Mouse (Mus musculus) midbrain, postnatal 0 days (tissue): ENCODE measurements around the gene Efcab2. TPM values are rescaled to one million over a fixed set of nuclear protein-coding genes. Genes with fewer than 3 reads are reported as not detected.

Experiments used
- ATAC-seq: fragments of 200-750 bp; cut with Nextera tagmentation; 2 replicates; pipeline ENCODE4 v1.8.0; 2017; ENCODE audit warnings: moderate number of reproducible peaks, mild to moderate bottlenecking, moderate TSS enrichment, moderate library complexity; ENCODE audit not compliant: low FRiP score
- DNase-seq: peaks from one replicate; pipeline ENCODE4 v3.0.0-alpha.2; 2015; ENCODE audit warnings: low spot score
- H3K27ac ChIP-seq: fragments of 300-500 bp; sonication (generic); 2 replicates; pipeline ENCODE4 v1.5.1; 2014; ENCODE audit warnings: low read depth, mild to moderate bottlenecking, low read length, mixed read lengths
- H3K27me3 ChIP-seq: fragments of 300-500 bp; sonication (generic); 2 replicates; pipeline ENCODE4 v1.6.1; 2014; ENCODE audit warnings: low read length, control low read depth, mixed read lengths; ENCODE audit not compliant: insufficient read depth
- H3K36me3 ChIP-seq: fragments of 300-500 bp; sonication (generic); 2 replicates; pipeline ENCODE4 v1.6.1; 2014; ENCODE audit warnings: low read length, control low read depth, mixed read lengths; ENCODE audit not compliant: insufficient read depth
- H3K4me1 ChIP-seq: fragments of 300-500 bp; sonication (generic); 2 replicates; pipeline ENCODE4 v1.6.1; 2014; ENCODE audit warnings: mild to moderate bottlenecking, control low read depth, antibody characterized with exemption, low read length, mixed read lengths; ENCODE audit not compliant: insufficient read depth
- H3K4me2 ChIP-seq: fragments of 300-500 bp; sonication (generic); 2 replicates; pipeline ENCODE4 v1.6.1; 2014; ENCODE audit warnings: low read depth, mild to moderate bottlenecking, low read length, mixed read lengths; ENCODE audit not compliant: poor library complexity, severe bottlenecking
- H3K4me3 ChIP-seq: fragments of 300-500 bp; sonication (generic); 2 replicates; pipeline ENCODE4 v1.5.1; 2014; ENCODE audit warnings: low read depth, mild to moderate bottlenecking, low read length, moderate library complexity
- H3K9ac ChIP-seq: fragments of 300-500 bp; sonication (generic); replicated peaks from 2 replicates; pipeline ENCODE4 v1.6.1; 2014; ENCODE audit warnings: mild to moderate bottlenecking, low read length, moderate library complexity, mixed read lengths; ENCODE audit not compliant: poor library complexity, severe bottlenecking
- H3K9me3 ChIP-seq: fragments of 300-500 bp; sonication (generic); 2 replicates; pipeline ENCODE4 v1.6.1; 2016; ENCODE audit warnings: low read length, control low read depth
- CTCF ChIP-seq: IDR thresholded peaks from 2 replicates; pipeline ENCODE4 v1.5.1; 2016; ENCODE audit warnings: antibody characterized with exemption, mild to moderate bottlenecking
- WGBS: fragments of 180-500 bp; shearing (Covaris S2); extraction: QIAGEN DNeasy Blood & Tissue Kit; methylation state at CpG from one replicate; pipeline ENCODE4 v1.1.7; 2014; 5-methylcytosine and 5-hydroxymethylcytosine counted together
- polyA plus RNA-seq: library from polyadenylated mRNA; unstranded; fragments of >200 nt; fragmentation: Nextera tagmentation; extraction: Ambion mirVana; gene quantifications from 2 replicates; pipeline ENCODE4 v1.2.1, GENCODE M21; 2015
- total RNA-seq: library from RNA; depleted of rRNA; stranded (reverse); fragments of >200 nt; gene quantifications from 2 replicates; pipeline ENCODE4 v1.2.3, GENCODE M21; 2014

Efcab2 gene
- total and polyA plus RNA-seq, 2 experiments from 2014 or later: 5.9 to 13.4 TPM

- ATAC-seq: no peak
- no peak for DNase-seq
- TF ChIP-seq CTCF: no peak
- Histone ChIP-seq H3K9me3 (no peaks in the 10 kb centered on the region), H3K9ac (no peak overlapping the region), H3K36me3 (no peaks in the 10 kb centered on the region), H3K27me3 (no peaks in the 10 kb centered on the region), H3K4me3 (no peak overlapping the region), H3K27ac (no peak overlapping the region), H3K4me2 (no peak overlapping the region), H3K4me1 (no peaks in the 10 kb centered on the region)
- 92% methylated on average over 4 of the region's 4 CpGs for WGBS
These were observed 25.9 kb downstream of the Efcab2 start for GRCm38 (mm10) chr1:178431619-178432444.

GRCm38 (mm10) chr1:178433619-178434018 is 27.7 kb downstream of the Efcab2 start:
- TF ChIP-seq CTCF: no peak
- Histone ChIP-seq H3K4me3 (no peak overlapping the region), H3K4me1 (no peaks in the 10 kb centered on the region), H3K9me3 (no peaks in the 10 kb centered on the region), H3K4me2 (no peak overlapping the region), H3K36me3 (no peaks in the 10 kb centered on the region), H3K27me3 (no peaks in the 10 kb centered on the region), H3K9ac (no peak overlapping the region), H3K27ac (no peak overlapping the region)
- WGBS: 88% methylated on average over 1 of the region's 1 CpGs
- ATAC-seq: no peak
- no peak for DNase-seq

- 34% methylated on average over 3 of the region's 3 CpGs for WGBS
- Histone ChIP-seq H3K4me2 (no peak overlapping the region), H3K36me3 (no peaks in the 10 kb centered on the region), H3K4me1 (no peaks in the 10 kb centered on the region), H3K9ac (no peak overlapping the region), H3K27me3 (no peaks in the 10 kb centered on the region), H3K27ac (no peak overlapping the region), H3K4me3 (no peak overlapping the region), H3K9me3 (no peaks in the 10 kb centered on the region)
- no peak for DNase-seq
- no peak for TF ChIP-seq CTCF
- no peak for ATAC-seq
These were observed 38.5 kb downstream of the Efcab2 start for GRCm38 (mm10) chr1:178444407-178444806.

GRCm38 (mm10) chr1:178447036-178447435 is 41.2 kb downstream of the Efcab2 start:
- no peak for ATAC-seq
- H3K36me3 ChIP-seq: no peaks in the 10 kb centered on the region
- no peak overlapping the region for H3K27ac ChIP-seq
- no peak overlapping the region for H3K4me2 ChIP-seq
- 93% methylated on average over 1 of the region's 1 CpGs for WGBS
- H3K4me3 ChIP-seq: no peak overlapping the region
- DNase-seq: no peak
- H3K9ac ChIP-seq: no peak overlapping the region
- no peak for TF ChIP-seq CTCF
- H3K4me1 ChIP-seq: no peaks in the 10 kb centered on the region
- H3K27me3 ChIP-seq: no peaks in the 10 kb centered on the region
- H3K9me3 ChIP-seq: no peaks in the 10 kb centered on the region

- H3K9me3 ChIP-seq: no peaks in the 10 kb centered on the region
- H3K4me3 ChIP-seq: no peak overlapping the region
- 71% methylated on average over 6 of the region's 6 CpGs for WGBS
- H3K4me1 ChIP-seq: no peaks in the 10 kb centered on the region
- no peaks in the 10 kb centered on the region for H3K27me3 ChIP-seq
- H3K4me2 ChIP-seq: no peak overlapping the region
- no peak for ATAC-seq
- no peak for DNase-seq
- no peak overlapping the region for H3K27ac ChIP-seq
- no peak overlapping the region for H3K9ac ChIP-seq
- TF ChIP-seq CTCF: no peak
- H3K36me3 ChIP-seq: no peaks in the 10 kb centered on the region
These were observed 42.4 kb downstream of the Efcab2 start for GRCm38 (mm10) chr1:178448271-178448744.

GRCm38 (mm10) chr1:178449172-178449571 is 43.3 kb downstream of the Efcab2 start:
- no peaks in the 10 kb centered on the region for H3K4me1 ChIP-seq
- DNase-seq (peak; percentile 81), ATAC-seq (peak; percentile 52; the same call in 1 of the 2 replicates)
- no peak overlapping the region for H3K9ac ChIP-seq
- no peak overlapping the region for H3K4me2 ChIP-seq
- H3K9me3 ChIP-seq: no peaks in the 10 kb centered on the region
- no peaks in the 10 kb centered on the region for H3K27me3 ChIP-seq
- peak; percentile 92 for TF ChIP-seq CTCF
- whole genome bisulfite sequencing: 20% methylated on average over 3 of the region's 3 CpGs
- no peak overlapping the region for H3K27ac ChIP-seq
- H3K36me3 ChIP-seq: no peaks in the 10 kb centered on the region
- no peak overlapping the region for H3K4me3 ChIP-seq
